In the genomic region with DNA sequence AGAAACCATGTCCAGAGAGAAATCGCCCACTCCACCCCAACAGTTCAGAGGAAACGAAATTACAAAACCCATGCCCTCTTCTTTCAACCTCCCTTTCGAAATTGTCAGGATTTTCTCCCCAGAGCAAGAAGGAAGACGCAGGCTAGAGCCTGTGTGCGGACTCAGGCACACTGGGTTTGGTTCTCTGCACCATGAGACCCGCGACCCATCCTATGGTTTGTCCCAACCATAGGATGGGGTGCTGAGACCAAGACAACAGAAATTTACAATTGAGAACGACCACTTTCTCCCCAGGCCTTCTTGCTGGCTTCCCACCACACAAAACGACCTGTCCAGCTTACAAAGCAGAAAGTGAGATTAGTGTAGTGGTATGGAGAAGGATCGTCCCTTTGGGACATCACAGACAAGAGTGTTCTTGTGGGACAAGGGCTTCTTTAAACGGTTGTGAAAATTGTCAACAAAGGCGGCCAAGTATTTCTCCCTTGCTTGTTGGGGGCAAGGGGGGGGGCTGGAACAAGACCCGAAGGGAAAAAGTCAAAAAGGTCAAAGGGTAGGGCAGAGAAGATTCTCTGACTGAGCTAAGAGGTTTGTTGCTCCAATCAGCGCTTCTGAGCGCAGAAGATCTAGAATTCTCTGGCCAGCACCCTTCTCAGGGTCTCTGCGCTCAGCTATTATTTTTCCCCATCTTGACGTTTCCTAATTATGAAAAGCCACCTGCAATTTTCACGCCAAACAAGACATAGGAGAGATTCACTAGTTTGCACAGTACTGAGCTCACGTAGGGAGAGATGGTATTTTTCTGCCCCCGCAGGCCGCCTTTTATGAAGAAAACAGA, we compare ENCODE assay signal across 17 mouse cellular contexts. TPM values are rescaled to one million over a fixed set of nuclear protein-coding genes. Genes with fewer than 3 reads are reported as not detected.
DNase-seq lines count a peak whose midpoint lies in the region; ATAC-seq and TF ChIP-seq lines count a peak whose summit lies in the region.
"Had no signal": no experiment of that assay in that cellular context is flagged by ENCODE, and none has a peak within 500 bp of the region (broad histone marks: within the 10 kb centered on the region; RNA-seq: fewer than 3 reads in every experiment).

No protein-coding gene starts in this region.

- 1% methylated on average over 21 of the region's 21 CpGs for WGBS in midbrain, embryonic 10.5 days
- 5% methylated on average over 21 of the region's 21 CpGs for WGBS in midbrain, postnatal 0 days
- 1% methylated on average over 21 of the region's 21 CpGs for WGBS in hindbrain, embryonic 13.5 days
- 3% methylated on average over 21 of the region's 21 CpGs for WGBS in neural tube, embryonic 11.5 days

- peak overlapping the region; percentile 83 for H3K27ac ChIP-seq in midbrain, embryonic 10.5 days (replicated peaks)
- no peak overlapping the region for H3K27ac ChIP-seq in midbrain, postnatal 0 days (ENCODE audit: low read depth, low read length)
- no peak overlapping the region for H3K27ac ChIP-seq in hindbrain, embryonic 13.5 days
- no peak overlapping the region for H3K27ac ChIP-seq in neural tube, embryonic 11.5 days (ENCODE audit: low read depth, low read length)
- H3K27ac ChIP-seq: heart, embryonic 15.5 days; liver, embryonic 14.5 days had no signal

- peak overlapping the region; percentile 68 for H3K4me3 ChIP-seq in midbrain, embryonic 10.5 days
- H3K4me3 ChIP-seq in midbrain, postnatal 0 days (ENCODE audit: low read depth, low read length) = no peak overlapping the region
- H3K4me3 ChIP-seq in hindbrain, embryonic 13.5 days = peak overlapping the region; percentile 44; the same call in 1 of the 2 replicates
- H3K4me3 ChIP-seq in neural tube, embryonic 11.5 days (ENCODE audit: low read depth, low read length) = no peak overlapping the region

- H3K9me3 ChIP-seq in midbrain, embryonic 10.5 days (replicated peaks) = no peaks in the 10 kb centered on the region
- H3K9me3 ChIP-seq in midbrain, postnatal 0 days (ENCODE audit: low read length) = no peaks in the 10 kb centered on the region
- no peaks in the 10 kb centered on the region for H3K9me3 ChIP-seq in hindbrain, embryonic 13.5 days
- H3K9me3 ChIP-seq in neural tube, embryonic 11.5 days (ENCODE audit: control insufficient read depth, low read length) = no peaks in the 10 kb centered on the region
- H3K9me3 ChIP-seq: heart, embryonic 15.5 days had no signal

- H3K36me3 ChIP-seq in midbrain, embryonic 10.5 days = no peaks in the 10 kb centered on the region
- H3K36me3 ChIP-seq in midbrain, postnatal 0 days (ENCODE audit: insufficient read depth, low read length) = no peaks in the 10 kb centered on the region
- no peaks in the 10 kb centered on the region for H3K36me3 ChIP-seq in hindbrain, embryonic 13.5 days
- no peaks in the 10 kb centered on the region for H3K36me3 ChIP-seq in neural tube, embryonic 11.5 days (ENCODE audit: control insufficient read depth, insufficient read depth, low read length)
- H3K36me3 ChIP-seq: heart, embryonic 15.5 days had no signal

- TF ChIP-seq CTCF in midbrain, postnatal 0 days (IDR thresholded peaks at IDR 0.05) = no peak

- no peak for ATAC-seq in cerebellum, adult (ENCODE audit: insufficient number of reproducible peaks, low FRiP score, low TSS enrichment)
- ATAC-seq in midbrain, postnatal 0 days (ENCODE audit: low FRiP score) = no peak
- ATAC-seq in hindbrain, embryonic 13.5 days (ENCODE audit: low FRiP score) = no peak
- ATAC-seq in neural tube, embryonic 11.5 days (ENCODE audit: insufficient read depth, low FRiP score, low TSS enrichment) = no peak
- ATAC-seq: intestine, embryonic 16.5 days; Patski had no signal

- DNase-seq in cerebellum, postnatal 10 days = peak; percentile 7 to 41
- DNase-seq in midbrain, embryonic 10.5 days (ENCODE audit: low spot score) = peak; percentile 51
- DNase-seq in midbrain, postnatal 0 days (ENCODE audit: low spot score) = no peak
- peak; percentile 48 for DNase-seq in neural tube, embryonic 11.5 days (ENCODE audit: low spot score)
- no peak for DNase-seq in gastrocnemius, postnatal 25 days
- no peak for DNase-seq in cerebellum, adult 11 months
- DNase-seq: cerebellum, adult 9-10 months; kidney, postnatal 14 days; lung, postnatal 4 days; thymus, postnatal 14 days had no signal

- no peak overlapping the region for H3K9ac ChIP-seq in midbrain, postnatal 0 days (replicated peaks; ENCODE audit: low read length, poor library complexity, severe bottlenecking)
- 0 out of 2 replicates have a peak overlapping the region, but pooled peaks have one; percentile 19 for H3K9ac ChIP-seq in hindbrain, embryonic 13.5 days
- no peak overlapping the region for H3K9ac ChIP-seq in neural tube, embryonic 11.5 days (ENCODE audit: low read length)
- H3K9ac ChIP-seq: heart, embryonic 15.5 days; liver, embryonic 14.5 days had no signal

- H3K4me1 ChIP-seq in midbrain, embryonic 10.5 days = peaks cover 52% of the 10 kb centered on the region
- peaks cover 8% of the 10 kb centered on the region for H3K4me1 ChIP-seq in midbrain, postnatal 0 days (ENCODE audit: insufficient read depth, low read length)
- peaks cover 31% of the 10 kb centered on the region for H3K4me1 ChIP-seq in hindbrain, embryonic 13.5 days (replicated peaks)
- H3K4me1 ChIP-seq in neural tube, embryonic 11.5 days (ENCODE audit: control insufficient read depth, insufficient read depth, low read length) = peaks cover 11% of the 10 kb centered on the region; the same call in 1 of the 2 replicates

- no peak overlapping the region for H3K4me2 ChIP-seq in midbrain, postnatal 0 days (ENCODE audit: low read depth, low read length, poor library complexity, severe bottlenecking)
- H3K4me2 ChIP-seq in hindbrain, embryonic 13.5 days = 0 out of 2 replicates have a peak overlapping the region, but pooled peaks have one; percentile 10
- no peak overlapping the region for H3K4me2 ChIP-seq in neural tube, embryonic 11.5 days (ENCODE audit: low read depth)

- peaks cover 100% of the 10 kb centered on the region for H3K27me3 ChIP-seq in midbrain, embryonic 10.5 days (ENCODE audit: low read depth, poor library complexity, severe bottlenecking)
- H3K27me3 ChIP-seq in midbrain, postnatal 0 days (ENCODE audit: insufficient read depth, low read length) = peaks cover 63% of the 10 kb centered on the region
- peaks cover 98% of the 10 kb centered on the region for H3K27me3 ChIP-seq in hindbrain, embryonic 13.5 days
- peaks cover 90% of the 10 kb centered on the region for H3K27me3 ChIP-seq in neural tube, embryonic 11.5 days (ENCODE audit: control insufficient read depth, insufficient read depth, low read length)
- H3K27me3 ChIP-seq: CH12.LX had no signal

RNA-seq across cellular contexts. Expression of a gene that starts 1.9 kb away (rescaled TPM):
- 15.0 and 18.7 TPM in 2 replicates for polyA plus RNA-seq in midbrain, embryonic 10.5 days (2016; fragmentation: Nextera tagmentation; extraction: Ambion mirVana)
- total RNA-seq in midbrain, postnatal 0 days (2014; rRNA removed) = 3.9 and 6.3 TPM in 2 replicates
- polyA plus RNA-seq in midbrain, postnatal 0 days (2015; fragmentation: Nextera tagmentation; extraction: Ambion mirVana) = 3.2 and 3.5 TPM in 2 replicates
- 9.2 and 10.1 TPM in 2 replicates for polyA plus RNA-seq in hindbrain, embryonic 13.5 days (2015; fragmentation: Nextera tagmentation; extraction: Ambion mirVana)
- polyA plus RNA-seq in neural tube, embryonic 11.5 days (2014; fragmentation: Nextera tagmentation; extraction: Ambion mirVana) = 2.8 and 3.7 TPM in 2 replicates
- total RNA-seq in gastrocnemius, postnatal 25 days (2021) = under 1 TPM; 0.43 to 0.51 TPM
- total RNA-seq: CH12.LX had no signal

Comparison
In these comparisons a context has a peak if more than half of its experiments do, and no peak if none do; other contexts are left out.
1. DNase-seq: peak in cerebellum, postnatal 10 days (2 of 2), midbrain, embryonic 10.5 days (single experiment) and neural tube, embryonic 11.5 days (single experiment); none in midbrain, postnatal 0 days (single experiment), gastrocnemius, postnatal 25 days (single experiment) and cerebellum, adult 11 months (single experiment).
2. H3K4me3 ChIP-seq: peak in midbrain, embryonic 10.5 days (single experiment) and hindbrain, embryonic 13.5 days (single experiment); none in midbrain, postnatal 0 days (single experiment) and neural tube, embryonic 11.5 days (single experiment).